Mouse (Mus musculus) hindlimb bud, embryonic 11.5 days (tissue): Measurements from ENCODE around the gene Saa4.
"Not testable (repeated sequence)": the region's sequence is repeated elsewhere in the genome, so short reads cannot be mapped to it uniquely, and the experiment has no call there.

Experiments
- DNase-seq: peaks from one replicate; pipeline ENCODE4 v3.0.0-alpha.2; 2012; ENCODE audit warnings: low read depth, low spot score; ENCODE audit errors: extremely low spot score

Saa4 gene

DNA sequence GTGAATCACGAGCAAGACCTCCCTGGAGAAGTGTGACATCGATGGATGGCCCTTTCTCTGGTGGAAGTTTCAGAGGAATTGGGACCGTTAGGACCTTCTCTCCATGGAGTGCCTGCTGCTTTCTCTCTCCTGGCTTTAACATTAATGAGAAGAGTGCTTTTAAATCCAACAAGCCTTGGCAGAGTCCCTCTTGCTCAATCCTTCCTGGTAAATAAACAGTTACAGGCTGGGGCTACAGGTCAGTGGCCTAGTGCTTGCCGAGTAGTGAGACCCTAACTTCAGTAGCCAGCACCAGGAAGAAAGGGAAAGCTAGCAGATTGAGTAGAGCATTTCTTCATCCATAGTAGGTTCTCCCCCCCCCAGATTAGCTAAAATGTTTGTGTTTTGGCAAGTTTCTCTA is at the start of gene Saa4:
Gene Saa4, minus strand, starts transcription at position 146 of the 400 bp plus-strand sequence.
- DNase-seq: no peak

- peak; percentile 53 for DNase-seq
These were observed 38.3 kb upstream of the Saa4 start for GRCm38 (mm10) chr7:46770706-46771105.

GRCm38 (mm10) chr7:46768451-46768850 is 36.0 kb upstream of the Saa4 start:
- no peak for DNase-seq

- no peak for DNase-seq
These were observed 35.0 kb upstream of the Saa4 start for GRCm38 (mm10) chr7:46767371-46767770.

GRCm38 (mm10) chr7:46764672-46765071 is 32.3 kb upstream of the Saa4 start:
- DNase-seq: no peak

- no peak for DNase-seq
These were observed 30.2 kb upstream of the Saa4 start for GRCm38 (mm10) chr7:46762601-46763000.

GRCm38 (mm10) chr7:46761049-46761795 is 28.8 kb upstream of the Saa4 start:
- DNase-seq: no peak

DNA sequence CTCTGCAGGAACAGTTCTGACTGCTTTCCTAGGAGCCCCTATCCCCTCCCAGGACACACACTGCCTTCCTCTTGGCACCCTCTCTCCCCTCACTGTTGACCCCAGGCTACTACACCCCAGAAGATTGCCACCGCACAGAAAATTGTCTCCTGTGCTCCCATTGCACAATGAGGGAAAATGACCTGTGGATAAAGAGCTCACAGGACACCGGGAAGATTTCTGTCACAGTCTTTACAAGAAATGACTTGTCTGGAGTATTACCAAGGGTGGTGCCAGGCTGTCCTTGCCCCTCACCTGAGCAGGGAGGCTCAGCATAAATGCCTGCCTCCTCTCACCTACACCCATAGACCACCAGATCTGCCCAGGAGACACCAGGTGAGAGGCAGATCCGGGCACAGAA is 19.1 kb upstream of the Saa4 start, which contains the start of gene Saa2:
Gene Saa2, plus strand, starts transcription at position 301 of the 400 bp plus-strand sequence.
- DNase-seq: no peak

- DNase-seq: no peak
These were observed 16.1 kb upstream of the Saa4 start for GRCm38 (mm10) chr7:46748459-46748858.

- DNase-seq: no peak
These were observed 14.0 kb upstream of the Saa4 start for GRCm38 (mm10) chr7:46746381-46746780.

DNA sequence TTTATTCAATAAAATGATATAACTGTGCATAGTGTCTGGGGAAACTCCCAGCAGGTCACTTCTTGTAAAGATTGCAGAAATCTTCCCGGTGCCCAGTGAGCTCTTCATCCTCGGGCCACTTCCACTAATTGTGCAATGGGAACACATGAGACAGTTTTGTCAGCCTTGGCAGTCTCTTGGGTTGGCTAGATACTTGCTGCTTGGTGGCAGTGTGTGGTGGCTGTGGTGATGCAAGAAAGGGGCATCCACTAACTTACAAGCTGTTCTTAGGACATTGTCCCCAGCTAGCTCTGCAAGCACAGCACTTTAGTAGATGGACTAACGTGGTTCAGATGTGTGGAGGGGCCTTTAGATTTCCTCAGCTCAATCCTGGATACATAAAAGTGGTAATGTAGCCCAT is 13.4 kb upstream of the Saa4 start:
- no peak for DNase-seq

DNA sequence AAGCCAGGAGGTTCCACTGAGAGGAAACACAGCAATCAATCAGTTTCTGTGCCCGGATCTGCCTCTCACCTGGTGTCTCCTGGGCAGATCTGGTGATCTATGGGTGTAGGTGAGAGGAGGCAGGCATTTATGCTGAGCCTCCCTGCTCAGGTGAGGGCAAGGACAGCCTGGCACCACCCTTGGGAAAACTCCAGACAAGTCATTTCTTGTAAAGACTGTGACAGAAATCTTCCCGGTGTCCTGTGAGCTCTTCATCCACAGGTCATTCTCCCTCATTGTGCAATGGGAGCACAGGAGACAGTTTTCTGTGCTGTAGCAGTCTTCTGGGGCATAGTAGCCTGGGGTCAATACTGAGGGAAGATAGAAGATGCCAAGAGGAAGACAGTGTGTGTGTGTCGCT is 10.5 kb upstream of the Saa4 start, which contains the start of gene Saa1:
Gene Saa1, minus strand, starts transcription at position 101 of the 400 bp plus-strand sequence.
- not testable (repeated sequence) for DNase-seq

DNA sequence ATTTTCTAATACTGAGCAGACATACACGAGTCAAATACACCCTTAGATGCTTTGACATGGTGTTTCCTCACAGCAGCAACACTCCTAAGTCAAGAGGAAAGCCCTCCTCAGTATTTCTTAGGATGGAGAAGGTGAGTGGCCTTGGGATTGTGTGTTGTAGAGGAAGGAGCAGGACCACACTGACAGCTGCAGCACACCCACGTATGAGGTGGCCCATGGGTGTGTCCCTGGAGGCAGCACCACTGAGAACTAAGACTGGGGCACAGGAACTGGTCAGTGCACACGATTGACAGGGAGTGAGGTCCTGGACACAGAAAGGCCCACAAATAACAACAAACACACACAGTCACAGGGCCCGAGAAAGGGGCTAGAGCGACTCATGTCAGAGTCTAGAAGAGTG is 7.6 kb upstream of the Saa4 start:
- DNase-seq: not testable (repeated sequence)

DNA sequence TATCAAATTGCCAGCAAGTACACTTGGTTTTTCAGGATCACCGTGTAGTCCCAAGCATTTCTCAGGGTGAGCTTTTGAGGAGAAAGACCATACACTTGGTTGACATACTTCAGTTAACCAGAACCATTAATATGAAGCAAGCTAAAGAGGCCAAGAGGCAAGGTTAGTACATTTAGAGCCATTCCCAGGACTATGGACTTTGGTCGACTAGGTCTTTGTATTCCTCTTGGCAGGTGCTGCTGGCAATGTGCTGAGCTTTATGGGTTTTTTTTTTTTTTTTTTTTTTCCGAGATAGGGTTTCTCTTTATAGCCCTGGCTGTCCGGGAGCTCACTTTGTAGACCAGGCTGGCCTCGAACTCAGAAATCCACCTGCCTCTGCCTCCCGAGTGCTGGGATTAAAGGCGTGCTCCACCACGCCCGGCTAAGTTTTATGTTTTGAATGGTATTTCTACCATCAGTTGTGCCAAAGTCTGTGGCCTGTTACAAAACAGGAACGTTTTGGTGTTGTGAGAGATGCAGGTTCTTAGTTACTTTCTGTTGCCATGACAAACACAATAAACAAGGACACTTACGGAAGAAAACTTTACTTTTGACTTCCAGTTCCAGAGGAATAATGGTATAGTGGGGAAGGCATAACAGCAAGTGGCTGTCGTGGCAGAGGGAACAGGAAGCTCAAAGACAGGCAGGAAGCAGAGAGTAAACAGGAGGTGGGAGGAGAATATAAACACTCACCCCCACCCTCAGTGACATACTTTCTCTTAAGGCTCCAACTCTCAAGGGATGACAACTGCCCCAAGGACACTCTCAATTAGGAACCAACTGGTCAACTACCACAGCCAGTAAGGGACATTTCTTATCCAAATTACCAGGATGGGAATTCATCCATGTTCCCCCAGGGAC is 6.4 kb upstream of the Saa4 start:
- no peak for DNase-seq

DNA sequence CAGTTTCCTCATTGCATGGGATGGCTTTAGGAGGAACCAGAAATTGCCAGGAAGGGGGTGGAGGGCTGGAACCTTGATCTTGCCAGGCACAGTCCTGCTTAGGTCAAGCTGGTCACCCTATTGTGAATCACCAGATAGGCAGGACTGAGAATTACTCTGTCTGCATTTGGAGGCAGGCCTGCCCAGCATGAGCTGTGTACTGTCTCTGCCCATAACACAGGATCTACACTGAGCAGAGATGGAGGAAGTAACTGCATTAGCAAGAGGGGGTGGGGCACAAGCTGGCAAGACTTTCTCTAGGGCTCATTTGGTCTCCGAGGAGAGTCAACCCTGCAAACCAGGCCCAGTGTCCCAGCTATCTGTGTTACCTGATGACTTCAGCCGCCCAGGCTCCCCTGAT is 2.6 kb upstream of the Saa4 start:
- no peak for DNase-seq

DNA sequence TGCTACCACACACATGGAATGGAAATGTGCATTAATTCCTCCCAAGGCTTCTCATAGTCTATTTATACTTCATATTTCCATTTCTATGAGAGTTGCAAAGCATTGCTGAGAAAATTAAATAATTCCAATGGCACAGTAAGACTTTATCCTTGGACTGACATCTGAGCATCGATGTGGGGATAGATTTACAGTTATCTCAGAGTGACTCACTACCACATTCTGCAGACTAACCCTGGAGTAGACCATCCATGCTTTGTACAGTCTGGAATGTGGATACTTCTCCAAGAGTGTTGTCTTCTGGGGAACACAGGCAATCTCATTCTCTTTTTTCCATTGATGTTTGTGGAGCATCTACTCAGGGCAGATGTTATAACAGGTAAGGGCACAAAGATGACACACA is 4.8 kb downstream of the Saa4 start:
- DNase-seq: no peak

GRCm38 (mm10) chr7:46724396-46724795 is 8.0 kb downstream of the Saa4 start:
- DNase-seq: no peak

DNA sequence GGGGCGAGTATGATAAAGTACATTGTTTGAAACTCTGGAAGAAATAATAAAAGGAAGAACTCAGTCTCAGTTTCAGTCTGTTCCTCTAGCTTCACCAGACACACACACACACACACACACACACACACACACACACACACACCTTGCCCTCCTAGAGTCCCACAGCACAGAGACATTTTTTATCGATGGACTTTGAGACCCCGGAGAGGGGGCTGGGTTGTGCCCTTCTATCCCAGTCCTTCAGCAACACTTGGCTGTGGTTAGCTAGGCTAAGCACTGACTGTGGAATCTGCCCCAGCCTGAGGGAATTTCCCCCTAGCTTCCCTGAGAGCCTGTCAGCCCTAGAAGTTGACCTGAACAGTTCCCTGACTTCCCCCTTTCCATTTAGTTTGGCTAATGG is 8.6 kb downstream of the Saa4 start:
- no peak for DNase-seq

DNA sequence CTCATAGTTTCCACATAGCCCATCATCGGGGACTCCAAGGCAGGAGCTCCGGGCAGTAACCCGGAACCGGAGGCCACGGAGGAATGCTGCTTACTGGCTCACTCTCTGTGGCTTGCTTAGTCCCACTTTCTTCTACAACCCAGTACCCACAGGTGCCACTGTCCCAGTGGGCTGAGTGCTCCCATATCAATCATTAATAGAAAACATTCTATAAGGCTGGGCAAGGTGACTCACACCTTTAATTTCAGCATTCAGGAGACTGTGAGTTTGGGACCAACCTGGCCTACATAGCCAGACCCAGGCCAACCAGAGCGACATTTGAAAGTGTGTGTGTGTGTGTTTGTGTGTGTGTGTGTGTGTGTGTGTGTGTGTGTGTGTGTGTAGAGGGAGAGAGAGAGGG is 9.0 kb downstream of the Saa4 start:
- no peak for DNase-seq

DNA sequence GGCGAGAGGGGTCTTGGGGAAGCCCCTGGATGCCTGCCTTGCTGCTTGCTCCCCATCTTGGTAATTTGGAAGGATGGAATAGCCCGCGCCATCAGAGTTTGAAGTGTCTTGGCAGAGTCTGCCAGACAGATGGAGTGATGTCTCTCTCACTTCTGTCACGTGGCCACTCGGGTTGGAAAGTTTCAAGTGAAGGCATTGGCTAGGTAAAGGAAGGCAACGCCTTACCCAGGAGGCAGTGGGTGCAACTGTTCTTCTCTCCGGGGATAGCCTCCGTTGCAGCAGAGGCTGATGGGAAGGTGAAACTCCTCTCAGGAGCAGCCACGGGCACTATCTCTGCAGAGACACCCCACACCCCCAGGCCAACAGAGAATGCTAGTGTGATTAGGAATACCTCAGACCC is 11.9 kb downstream of the Saa4 start:
- DNase-seq: no peak

DNA sequence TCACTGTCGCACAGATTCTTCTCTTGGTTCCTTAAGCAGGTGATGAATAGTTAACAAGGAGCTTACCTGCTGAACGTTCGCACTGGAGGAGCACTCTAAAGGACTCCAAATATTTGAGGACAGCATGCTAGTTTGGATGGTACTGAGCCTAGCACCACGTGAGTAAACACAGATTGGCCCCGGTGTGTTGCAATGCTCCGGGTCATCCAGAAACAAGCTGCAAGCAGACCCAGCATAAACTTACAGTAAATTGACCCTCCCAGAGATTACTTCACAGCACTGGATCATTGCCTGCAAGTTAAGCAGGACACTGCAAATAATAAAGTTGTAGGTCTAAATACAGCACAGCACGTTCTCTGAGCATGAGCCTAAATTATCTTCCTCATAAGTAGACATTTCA is 12.9 kb downstream of the Saa4 start:
- DNase-seq: no peak
